Mouse (Mus musculus) megakaryocyte progenitor cell, adult 5-6 weeks (primary cell): Measurements from ENCODE around the gene Grik5. TPM values are rescaled to one million over a fixed set of nuclear protein-coding genes. Genes with fewer than 3 reads are reported as not detected.

Source experiments
- ATAC-seq: replicated peaks from 2 replicates; pipeline ENCODE4 v1.8.0; 2016; ENCODE audit warnings: mild to moderate bottlenecking, moderate TSS enrichment, inconsistent platforms; ENCODE audit not compliant: poor library complexity
- total RNA-seq, 2 experiments: library from RNA; stranded (forward) in 1 of 2; stranded (reverse) in 1 of 2; fragments of 157-497, 149-512 nt in 1 of 2; fragments of 200-1000 nt in 1 of 2; gene quantifications; 2 replicates each; pipeline versions ENCODE4 v1.2.3 to v1.2.4; 2015 to 2017

The Grik5 gene
- total RNA-seq, 2 experiments from 2014 or later: 3.9 to 5.6 TPM

- peak; percentile 75 for ATAC-seq
Observed at GRCm38 (mm10) chr7:25035916-25036315, 36.2 kb downstream of the Grik5 start.

DNA sequence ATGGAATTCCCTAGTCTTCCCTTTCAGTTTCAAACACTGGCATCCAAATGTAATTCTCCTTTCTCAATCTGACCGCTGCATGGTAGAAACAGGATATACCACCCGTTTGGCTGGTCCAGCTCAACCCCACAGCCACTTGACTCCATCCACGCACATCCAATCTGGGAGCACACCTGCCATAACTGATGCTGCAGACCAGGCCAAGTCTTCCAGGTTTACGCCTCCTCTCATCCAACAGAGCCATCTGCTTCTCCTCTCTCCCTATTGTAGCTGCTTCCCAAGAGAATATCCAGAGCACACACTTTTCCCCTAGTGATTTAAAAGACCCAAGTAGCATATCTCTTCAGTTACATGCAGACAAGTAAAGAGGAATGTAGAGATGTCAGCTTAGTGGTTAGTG is 37.4 kb downstream of the Grik5 start:
- ATAC-seq: no peak

DNA sequence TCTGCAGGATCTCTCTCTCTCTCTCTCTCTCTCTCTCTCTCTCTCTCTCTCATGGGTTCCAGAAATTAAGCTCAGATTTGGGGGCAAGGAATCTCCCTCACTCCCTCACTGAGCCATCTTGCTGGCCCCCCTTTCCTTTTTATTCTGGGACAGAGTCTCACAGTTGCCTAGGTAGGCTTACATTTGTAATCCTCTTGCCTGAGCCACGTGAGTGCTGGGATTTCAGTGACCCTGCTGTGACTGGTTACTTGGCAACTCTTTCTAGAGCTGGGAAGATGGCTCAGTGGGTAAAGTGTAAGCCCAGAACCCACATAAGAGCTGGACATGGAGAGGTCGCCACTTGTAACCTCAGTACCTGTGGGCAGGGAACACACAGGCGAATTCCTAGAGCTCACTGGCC is 40.6 kb downstream of the Grik5 start:
- ATAC-seq: no peak

DNA sequence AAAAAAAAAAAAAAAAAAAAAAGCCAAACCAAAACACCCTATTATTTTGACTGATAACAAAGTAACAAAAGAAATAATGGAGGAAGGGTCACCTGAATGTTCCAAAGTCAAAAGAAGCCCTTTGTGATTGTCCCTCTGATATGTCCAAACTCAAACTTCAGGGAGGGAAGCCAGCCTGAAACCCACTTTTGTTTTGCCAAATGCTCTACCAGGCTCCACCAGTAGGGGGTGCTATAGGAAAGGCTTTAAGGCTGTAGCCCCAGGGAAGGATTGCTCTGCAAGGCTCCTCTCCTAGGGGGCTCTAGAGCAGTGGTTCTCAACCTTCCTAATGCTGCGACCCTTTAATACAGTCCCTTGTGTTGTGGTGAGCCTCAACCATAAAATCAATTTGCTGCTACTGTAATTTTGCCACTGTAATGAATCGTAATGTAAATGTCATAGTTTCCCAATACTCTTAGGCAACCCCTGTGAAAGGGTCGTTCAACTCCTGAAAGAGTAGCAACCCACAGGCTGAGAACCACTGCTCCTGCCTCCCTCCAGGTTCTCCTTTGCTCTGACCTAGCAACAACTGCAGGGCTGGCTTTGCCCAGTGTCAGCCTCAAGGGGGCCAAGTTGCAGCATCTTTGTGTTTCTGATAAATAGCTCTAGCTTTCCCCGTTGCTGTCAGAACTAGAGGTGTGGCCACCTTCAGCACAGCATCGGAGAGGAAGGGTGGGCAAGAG is 42.0 kb downstream of the Grik5 start:
- peak; percentile 85 for ATAC-seq

- ATAC-seq: peak; percentile 53
Observed at GRCm38 (mm10) chr7:25026452-25026851, 45.7 kb downstream of the Grik5 start.

DNA sequence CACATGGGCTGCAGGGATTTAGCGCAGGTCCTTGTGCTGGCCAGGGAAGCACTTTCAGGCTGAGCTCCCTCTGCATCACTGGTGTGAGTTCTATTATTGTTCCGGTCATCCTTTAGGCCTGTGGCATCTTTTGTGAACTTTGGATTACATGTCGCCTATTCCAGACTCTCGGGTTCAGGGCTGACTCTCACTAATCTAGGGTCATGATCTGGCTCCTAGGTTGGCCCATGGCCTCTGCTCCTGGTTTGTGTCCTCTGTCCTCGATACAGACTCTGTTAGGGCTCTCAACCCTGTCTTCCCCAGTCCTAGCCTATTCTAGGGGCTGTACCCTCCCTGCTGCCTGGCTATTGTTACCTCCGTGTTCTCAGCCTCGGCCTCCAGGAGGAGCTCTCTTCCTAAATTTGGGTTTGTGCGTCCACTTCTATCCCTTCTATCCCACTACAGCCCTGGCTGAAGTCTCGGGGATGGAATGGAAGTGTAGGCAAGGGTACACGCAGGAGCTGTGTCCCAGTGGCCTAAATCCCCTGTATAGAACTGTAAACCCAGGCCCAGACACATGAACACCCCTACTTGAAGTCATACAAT is 46.2 kb downstream of the Grik5 start:
- ATAC-seq: peak; percentile 49; the same call in 1 of the 2 replicates

DNA sequence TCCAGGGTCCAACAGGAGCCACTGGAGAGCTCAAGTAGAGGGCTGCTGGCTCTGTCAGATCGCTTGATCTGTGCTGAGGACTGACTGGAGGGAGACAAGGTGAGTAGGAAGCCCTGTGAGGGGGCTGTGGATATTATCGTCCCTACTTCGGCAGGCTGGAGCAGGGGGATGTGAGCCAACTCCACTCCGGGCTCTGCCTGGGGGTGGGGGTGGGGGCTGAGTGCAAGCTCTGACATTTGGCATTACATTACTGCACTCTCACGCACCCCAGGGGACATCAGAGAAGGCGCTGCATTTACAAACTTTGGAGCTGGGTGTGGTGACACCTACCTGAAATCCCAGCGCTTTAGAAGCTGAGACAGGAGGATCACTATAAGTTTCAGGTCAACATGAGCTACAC is 60.6 kb downstream of the Grik5 start:
- ATAC-seq: no peak

GRCm38 (mm10) chr7:25010090-25010913 is 61.8 kb downstream of the Grik5 start:
- peak; percentile 23; the same call in 1 of the 2 replicates for ATAC-seq

DNA sequence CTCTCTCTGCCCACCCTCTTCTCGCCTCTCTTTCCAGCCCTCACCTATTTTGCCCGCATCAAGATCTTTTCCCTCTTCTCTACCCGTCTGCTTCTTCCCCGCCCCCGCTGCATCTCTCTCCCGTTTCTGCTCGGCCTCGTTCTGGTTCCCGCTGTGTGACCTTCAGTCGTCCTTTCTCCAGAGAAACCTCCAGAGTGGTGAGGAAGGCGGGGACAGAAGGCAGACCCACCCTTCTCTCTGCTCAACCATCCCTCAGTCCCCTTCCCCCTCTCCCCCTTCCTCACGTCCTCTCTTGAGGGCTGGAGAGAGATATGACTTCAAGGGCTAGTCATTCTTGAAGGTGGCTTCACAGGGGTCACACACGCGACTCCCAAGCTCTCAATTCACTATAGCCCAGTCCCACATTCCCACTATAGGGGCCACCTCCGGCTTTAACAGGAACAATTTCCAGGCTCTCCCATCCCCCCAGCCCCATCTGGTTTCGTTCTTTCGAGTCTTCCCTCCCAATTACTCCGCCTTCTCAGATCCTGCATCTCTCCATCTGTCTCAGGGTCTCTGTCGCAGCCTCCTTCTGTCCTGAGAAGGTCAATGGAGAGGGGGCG is 62.9 kb downstream of the Grik5 start:
- ATAC-seq: no peak

GRCm38 (mm10) chr7:25008635-25009034 is 63.5 kb downstream of the Grik5 start:
- peak; percentile 55 for ATAC-seq

GRCm38 (mm10) chr7:25007609-25008374 is 64.4 kb downstream of the Grik5 start:
- no peak for ATAC-seq

GRCm38 (mm10) chr7:25006586-25007364 is 65.4 kb downstream of the Grik5 start:
- ATAC-seq: peak; percentile 89

- no peak for ATAC-seq
Observed at GRCm38 (mm10) chr7:25006171-25006570, 66.0 kb downstream of the Grik5 start.

- peak; percentile 30 for ATAC-seq
Observed at GRCm38 (mm10) chr7:25005421-25006065, 66.6 kb downstream of the Grik5 start, which contains the start of gene Atp1a3. Atp1a3 (minus strand) TSS chr7:25005958.

DNA sequence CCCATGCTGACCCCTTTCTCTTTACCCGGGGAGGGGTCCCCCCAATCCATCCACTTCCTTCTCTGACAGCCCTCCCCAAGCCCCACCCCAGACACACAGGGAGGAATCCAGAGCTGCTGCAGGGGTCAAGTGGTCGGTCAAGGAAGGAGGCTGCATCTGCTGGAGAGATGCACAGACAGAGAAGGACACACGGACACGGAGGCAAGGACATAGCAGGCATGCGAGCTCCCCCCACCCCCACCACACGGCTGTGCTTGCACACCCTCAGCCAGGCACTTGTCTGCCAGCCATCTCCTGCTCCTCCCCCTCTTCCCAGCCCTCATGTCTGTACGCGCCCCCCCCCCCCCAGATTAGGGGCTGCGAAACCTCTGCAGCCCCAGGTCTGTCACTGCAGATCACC is 67.3 kb downstream of the Grik5 start:
- ATAC-seq: no peak

GRCm38 (mm10) chr7:25003820-25004388 is 68.2 kb downstream of the Grik5 start:
- ATAC-seq: no peak

- ATAC-seq: no peak
Observed at GRCm38 (mm10) chr7:25003291-25003690, 68.9 kb downstream of the Grik5 start.

DNA sequence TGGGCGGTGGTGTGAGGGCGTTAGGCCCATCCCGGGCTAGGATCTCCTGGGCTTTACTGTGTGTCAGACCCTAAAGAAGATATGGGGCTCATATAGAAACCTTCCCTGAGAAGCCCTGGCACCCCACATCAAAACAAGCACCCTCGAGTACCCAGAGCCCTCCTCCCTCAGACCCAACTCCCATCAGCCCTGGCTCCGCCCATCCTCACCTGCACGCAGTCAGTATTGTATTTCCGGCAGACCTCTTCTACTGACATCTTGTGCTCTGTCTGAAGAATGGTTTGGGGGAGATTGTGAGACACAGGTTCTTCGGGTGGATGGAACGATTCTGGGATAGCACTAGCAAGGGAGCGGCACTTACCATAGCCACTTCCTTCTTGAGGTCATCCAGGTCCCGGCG is 71.4 kb downstream of the Grik5 start:
- no peak for ATAC-seq

DNA sequence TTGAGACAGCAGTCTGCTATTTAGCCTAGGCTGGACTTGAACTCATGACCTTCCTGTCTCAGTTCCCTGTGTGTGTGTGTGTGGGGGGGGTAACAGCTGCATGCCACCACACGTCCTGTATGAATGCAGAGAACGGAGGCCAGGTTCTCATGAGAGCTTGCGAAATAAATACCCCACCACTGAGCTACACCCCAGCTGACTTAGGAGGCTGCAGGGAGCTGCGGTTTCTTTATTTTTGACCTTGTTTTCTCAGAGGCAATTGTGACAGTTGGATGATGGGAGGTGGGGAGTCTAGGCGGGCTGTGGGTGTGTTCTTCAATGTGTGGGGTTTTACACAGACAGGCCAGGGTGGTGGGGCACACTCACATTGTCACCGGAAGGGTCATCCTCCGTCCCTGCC is 71.9 kb downstream of the Grik5 start:
- ATAC-seq: peak; percentile 83
